20 mouse cellular contexts compared by ENCODE assay signal in the genomic region with DNA sequence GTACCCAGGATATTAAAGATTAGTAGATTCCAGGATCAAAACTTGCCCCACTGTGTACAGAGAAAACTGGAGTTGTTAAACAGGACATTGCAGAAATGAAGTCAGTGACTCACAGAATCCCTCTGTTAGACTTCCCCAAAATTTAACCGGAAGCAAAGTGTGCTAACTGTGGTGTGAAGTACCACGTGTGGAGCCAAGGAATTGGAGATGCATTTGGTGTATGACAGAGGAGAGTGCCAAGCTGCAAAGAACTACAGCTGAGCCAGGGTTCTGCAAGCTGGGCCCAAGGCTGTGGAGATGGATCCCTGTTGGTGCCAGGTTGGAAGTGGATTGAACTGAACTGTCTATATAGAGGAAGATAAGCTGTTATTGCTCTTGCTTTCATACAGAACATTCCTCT. TPM values are rescaled to one million over a fixed set of nuclear protein-coding genes. Genes with fewer than 3 reads are reported as not detected.
A peak's percentile ranks its signal among the peaks of the same experiment; 100 is the strongest.
DNase-seq lines count a peak whose midpoint lies in the region; ATAC-seq lines count a peak whose summit lies in the region.
"Had no signal": no experiment of that assay in that cellular context is flagged by ENCODE, and none has a peak within 500 bp of the region (broad histone marks: within the 10 kb centered on the region; RNA-seq: fewer than 3 reads in every experiment).

No protein-coding gene starts in this region.

- intact Hi-C loops in gastrocnemius, postnatal 14 days (cut with DNase I; ENCODE audit: low total_unique reads), result no loop called here

- ATAC-seq in megakaryocyte, adult 5-6 weeks (ENCODE audit: poor library complexity, severe bottlenecking), result peak; percentile 77
- ATAC-seq: intestine, embryonic 15.5 days; midbrain, embryonic 15.5 days; Patski had no signal

- peak; percentile 4 for DNase-seq in lung, adult 18-20 months
- DNase-seq in lung, postnatal 10 days, result no peak
- DNase-seq in MEL-GATA-1-ER (ENCODE audit: extremely low read depth, low read depth), result peak; percentile 32
- peak; percentile 36 for DNase-seq in brain, adult 2 months (ENCODE audit: low read depth, low spot score)
- no peak for DNase-seq in gastrocnemius, postnatal 14 days
- DNase-seq in kidney, postnatal 10 days, result no peak
- DNase-seq in ovary, postnatal 36 days (ENCODE audit: low spot score), result no peak
- DNase-seq: adrenal gland, adult 8-10 months; cerebellum, adult 11-12 months; cerebellum, postnatal 25 days; heart, postnatal 14 days; kidney, adult 9 months; liver, embryonic 13.5 days; thymus, adult 2 months had no signal

RNA-seq across cellular contexts. Expression of a gene that starts 36.0 kb away (rescaled TPM):
- total RNA-seq in megakaryocyte, adult 5-6 weeks (2015), result not detected in 2 replicates
- not detected in 2 replicates for total RNA-seq in megakaryocyte, adult 5-6 weeks (2017)
- total RNA-seq in gastrocnemius, postnatal 14 days (2021), result not detected
- total RNA-seq: adrenal gland, adult 8-10 months; heart, postnatal 14 days; layer of hippocampus, postnatal 10 days; left cerebral cortex, adult 8-10 months had no signal

Comparison
In these comparisons a context has a peak if more than half of its experiments do, and no peak if none do; other contexts are left out.
1. DNase-seq: peak in lung, adult 18-20 months (2 of 2), MEL-GATA-1-ER (single experiment) and brain, adult 2 months (single experiment); none in lung, postnatal 10 days (single experiment), gastrocnemius, postnatal 14 days (single experiment), kidney, postnatal 10 days (single experiment) and ovary, postnatal 36 days (single experiment).